Mouse (Mus musculus): ENCODE measurements at regions not wholly inside any gene's neighbourhood (a gene's known extent, or its start where the extent isn't known, plus 50 kb on each side); places are given as distances from the start of the nearest gene placed in this dataset.

DNA sequence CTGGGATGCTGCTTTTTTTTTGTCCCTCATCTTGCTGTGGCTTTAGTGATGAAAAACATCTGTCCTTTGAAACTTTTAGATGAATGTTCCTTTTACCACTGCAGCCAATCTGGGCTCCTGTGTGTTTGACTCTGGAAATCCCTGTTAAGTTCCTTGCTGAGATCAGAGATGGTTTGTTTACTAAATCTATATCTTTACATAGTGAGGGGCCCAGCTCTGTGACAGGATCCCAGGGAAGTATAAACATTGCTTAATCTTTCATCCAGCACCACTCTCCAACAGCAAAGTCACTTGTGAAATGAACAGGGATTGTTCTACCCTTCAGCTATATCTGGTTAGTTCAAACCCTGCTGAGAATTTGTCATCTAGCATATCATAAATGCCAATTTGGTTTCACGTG is 501.8 kb downstream of the Fat4 start:
- DNase-seq = no peak

DNA sequence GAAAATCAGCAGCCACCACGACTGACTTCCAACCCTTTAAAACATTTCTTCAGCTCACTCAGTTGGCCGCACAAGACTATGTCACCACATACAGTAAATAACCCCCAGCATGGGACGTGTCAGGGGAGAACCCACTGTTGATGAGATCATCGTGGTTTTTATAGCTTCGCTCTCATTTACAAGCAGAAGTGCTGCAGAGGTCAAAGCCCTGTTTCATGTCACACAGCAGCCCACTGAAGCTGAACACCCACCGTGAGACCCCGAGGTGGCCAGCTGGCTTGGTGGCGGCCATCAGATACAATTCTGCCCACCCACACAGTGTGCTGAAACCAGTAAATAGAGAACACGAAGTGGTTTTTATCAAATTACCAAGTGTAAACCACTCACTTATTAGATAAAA is 503.7 kb downstream of the Fat4 start:
- no peak for DNase-seq

- DNase-seq = no peak
Measured at GRCm38 (mm10) chr3:39392053-39392452, 505.3 kb downstream of the Fat4 start.

- DNase-seq = no peak
Measured at GRCm38 (mm10) chr3:39396672-39397071, 509.9 kb downstream of the Fat4 start.

DNA sequence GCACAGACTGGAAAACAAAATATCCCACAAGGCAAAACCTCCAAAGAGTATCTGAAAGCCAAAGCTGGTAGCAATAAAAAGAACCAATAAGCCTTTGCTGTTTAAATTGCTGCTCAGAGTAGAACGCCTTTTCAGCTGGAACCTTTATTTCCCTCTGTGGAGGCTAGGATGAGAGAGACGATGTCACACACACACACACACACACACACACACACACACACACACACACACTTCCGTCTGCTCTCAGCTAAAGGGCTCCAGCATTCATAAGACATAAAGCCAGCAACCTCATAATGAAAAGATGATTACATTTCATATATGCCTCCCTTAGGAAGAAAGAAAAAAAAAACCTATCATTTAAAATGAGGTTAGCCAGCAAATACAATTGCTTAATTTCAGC is 510.5 kb downstream of the Fat4 start:
- DNase-seq = no peak

- no peak for DNase-seq
Measured at GRCm38 (mm10) chr3:39397677-39398076, 510.9 kb downstream of the Fat4 start.

GRCm38 (mm10) chr3:39424778-39425642 is 538.3 kb downstream of the Fat4 start:
- no peak for DNase-seq

DNA sequence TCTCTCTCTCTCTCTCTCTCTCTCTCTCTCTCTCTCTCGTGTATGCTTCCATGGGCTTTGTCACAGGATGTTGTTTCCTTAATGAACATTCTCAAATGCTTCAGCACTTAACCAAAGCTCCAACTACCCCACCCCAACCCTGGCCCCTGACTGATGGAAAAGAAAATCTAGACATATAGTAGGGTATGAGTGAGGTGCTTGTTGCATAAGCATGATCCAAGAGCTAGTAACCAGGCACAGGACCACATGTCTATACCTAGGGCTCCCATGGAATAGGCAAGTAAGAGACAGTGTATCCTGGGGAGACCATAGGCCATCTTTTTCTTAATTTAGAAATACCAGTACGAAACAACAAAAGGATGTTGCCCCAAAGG is 538.9 kb downstream of the Fat4 start:
- no peak for DNase-seq

DNA sequence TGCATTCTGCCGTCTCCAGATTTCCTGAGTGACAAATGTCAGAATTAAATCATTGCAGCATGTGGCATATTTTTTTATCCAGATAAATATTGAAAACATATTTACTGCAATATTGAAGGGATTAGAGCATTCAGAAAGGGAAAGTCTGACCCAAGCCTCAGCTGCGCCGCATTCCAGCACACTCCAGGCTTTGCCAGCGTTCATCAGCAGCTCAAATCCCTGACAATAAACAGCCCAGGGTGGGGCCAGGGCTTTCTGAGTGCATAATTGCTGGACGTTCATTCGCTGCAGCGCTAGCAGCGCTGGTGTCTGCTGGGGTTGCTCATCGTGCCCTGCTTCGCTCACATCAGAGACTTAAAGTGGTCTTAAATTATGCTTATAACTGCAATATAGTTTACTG is 556.6 kb downstream of the Fat4 start:
- DNase-seq = no peak

GRCm38 (mm10) chr3:39455650-39456049 is 568.9 kb downstream of the Fat4 start:
- DNase-seq = no peak

- DNase-seq = no peak
Measured at GRCm38 (mm10) chr3:39460183-39460888, 573.6 kb downstream of the Fat4 start.

DNA sequence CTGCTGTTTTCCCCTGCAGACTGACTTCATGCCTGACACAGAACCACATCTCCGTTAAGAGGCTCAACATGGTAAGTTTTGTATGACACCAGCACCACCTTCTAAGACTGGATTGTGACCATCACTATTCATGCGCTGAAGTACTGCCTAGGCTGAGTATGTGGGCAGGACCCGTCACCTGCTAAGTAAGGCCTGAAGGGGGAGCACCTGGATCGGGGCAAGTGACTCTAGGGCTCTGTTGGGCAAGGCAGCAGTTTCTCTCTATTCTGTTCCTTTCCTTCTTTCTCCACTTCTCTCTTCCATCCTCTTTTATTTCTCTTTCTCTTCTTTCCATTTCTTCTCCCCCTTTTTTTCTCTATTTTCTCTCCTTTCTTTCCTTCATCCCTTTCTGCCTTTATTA is 574.8 kb downstream of the Fat4 start:
- DNase-seq = no peak

DNA sequence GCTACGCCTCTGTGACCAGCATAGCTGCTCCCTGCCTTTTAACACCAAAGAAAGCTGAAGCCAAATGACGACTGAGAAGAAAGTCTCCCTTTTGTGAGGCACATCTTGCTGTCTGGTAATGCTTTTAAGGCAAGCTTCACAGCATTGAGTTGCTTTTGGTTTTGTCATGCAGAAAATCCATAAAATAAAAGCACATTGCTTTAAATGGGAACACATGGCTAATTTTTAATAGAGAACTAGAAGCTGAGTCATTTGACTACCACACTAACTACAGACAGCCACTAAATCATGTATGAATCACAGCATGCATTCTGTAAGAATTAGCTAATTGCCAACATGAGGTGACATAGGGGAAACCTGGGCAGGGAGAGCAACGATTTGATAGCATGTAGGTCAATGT is 579.1 kb downstream of the Fat4 start:
- no peak for DNase-seq

DNA sequence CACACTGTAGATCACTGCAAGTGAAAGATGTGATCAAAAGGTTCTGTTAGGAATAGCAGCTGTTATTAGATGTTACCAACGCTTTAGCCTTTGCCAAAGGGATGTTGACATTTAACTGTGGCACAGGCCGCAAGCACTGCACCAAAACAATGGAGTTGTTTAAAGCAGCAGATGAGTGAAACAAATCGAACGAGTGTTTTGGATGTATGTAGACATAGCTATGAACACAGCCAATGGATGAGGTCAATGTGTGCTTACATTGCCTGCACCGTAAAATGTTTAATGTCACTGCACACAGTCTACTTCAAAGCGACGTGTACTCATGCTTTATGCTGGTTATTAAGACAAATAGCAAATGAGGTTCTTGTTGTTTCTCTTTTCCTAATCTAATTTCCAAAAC is 602.7 kb downstream of the Fat4 start:
- DNase-seq = no peak

- DNase-seq = no peak
Measured at GRCm38 (mm10) chr3:39494363-39494762, 607.6 kb downstream of the Fat4 start.

- DNase-seq = no peak
Measured at GRCm38 (mm10) chr3:39528087-39528486, 641.3 kb downstream of the Fat4 start.

- DNase-seq = no peak
Measured at GRCm38 (mm10) chr3:39537515-39537914, 650.8 kb downstream of the Fat4 start.

- DNase-seq = no peak
Measured at GRCm38 (mm10) chr3:39540530-39541118, 653.9 kb downstream of the Fat4 start.

DNA sequence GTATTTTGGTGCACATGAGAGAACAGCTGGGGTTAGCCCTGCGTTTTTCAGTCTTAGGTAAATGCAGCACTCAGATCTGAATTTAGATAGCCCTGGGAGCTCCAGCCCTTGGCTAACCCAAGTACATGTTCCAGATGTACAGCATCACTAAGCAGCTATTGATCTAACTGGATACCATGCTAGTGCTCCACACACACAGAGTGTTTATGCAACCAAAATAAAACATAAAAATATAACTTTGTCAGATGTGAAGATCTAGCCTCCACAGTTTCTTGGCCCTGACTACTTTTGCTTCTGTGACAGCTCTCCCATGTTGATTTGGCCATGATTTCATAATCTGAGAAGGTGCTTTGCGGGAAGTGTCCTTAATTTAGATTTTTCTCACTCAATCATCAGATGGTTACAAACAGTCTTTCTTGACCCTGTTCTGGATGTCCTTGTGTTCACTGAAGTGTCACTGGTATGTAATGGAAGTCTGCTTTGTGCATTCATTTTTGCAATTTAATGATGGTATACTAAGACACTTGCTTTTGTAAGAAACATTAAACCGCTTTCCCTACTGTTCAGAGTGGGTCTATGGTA is 672.8 kb downstream of the Fat4 start:
- no peak for DNase-seq

DNA sequence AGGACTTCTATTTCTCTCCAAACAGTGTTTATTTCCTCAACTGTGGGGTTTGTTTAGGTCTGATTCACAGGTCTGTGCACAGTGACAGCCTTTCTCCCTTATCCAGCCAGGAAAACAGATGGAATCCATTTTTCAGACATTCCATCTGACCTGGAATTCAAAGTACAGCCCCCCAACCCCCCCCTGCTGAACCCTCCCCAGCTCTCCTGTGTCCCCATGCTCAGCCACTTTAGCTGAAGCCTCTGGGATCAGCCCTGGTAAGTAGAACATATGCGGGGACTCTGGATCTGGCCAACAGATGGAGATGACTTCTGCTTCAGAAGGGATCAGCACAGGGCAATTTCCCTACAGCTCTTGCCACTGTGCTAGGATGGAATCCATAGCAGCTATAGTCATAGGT is 674.2 kb downstream of the Fat4 start:
- DNase-seq = no peak

DNA sequence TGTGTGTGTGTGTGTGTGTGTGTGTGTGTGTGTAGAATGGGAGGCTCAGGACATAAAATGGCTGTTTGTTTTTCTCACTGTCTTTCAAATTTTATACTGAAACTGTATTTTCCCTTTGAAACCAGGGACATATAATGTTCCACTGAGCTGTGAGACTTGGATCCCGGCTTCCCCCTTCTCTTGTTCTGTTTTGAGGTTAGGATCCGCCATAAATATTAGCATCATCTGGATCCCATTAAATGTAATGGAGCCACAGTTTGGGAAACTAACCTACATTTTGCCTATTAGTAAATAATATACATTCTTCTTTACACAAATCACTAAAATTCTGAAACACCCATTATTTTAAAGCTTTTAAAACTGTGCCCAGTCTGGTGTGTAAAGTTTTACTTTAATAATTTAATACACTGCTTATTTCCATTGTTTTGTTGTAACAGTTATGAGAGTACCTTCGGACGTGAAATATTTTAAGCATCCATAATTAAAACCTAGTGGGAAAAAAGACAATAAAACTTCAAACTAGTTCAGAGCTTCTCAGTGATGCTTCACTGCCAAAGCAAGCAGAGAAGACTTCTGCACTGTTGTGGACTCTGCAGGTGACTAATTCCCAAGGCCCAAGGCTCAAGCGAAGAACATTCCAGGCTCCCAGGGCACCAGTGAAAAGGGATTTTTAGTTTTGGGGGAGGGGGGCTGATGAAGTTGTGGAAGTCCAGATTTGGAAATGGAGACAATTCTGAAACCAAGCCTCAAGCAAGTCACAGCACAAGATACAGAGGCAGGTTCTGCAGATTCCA is 684.9 kb downstream of the Fat4 start:
- DNase-seq = no peak

- no peak for DNase-seq
Measured at GRCm38 (mm10) chr3:39575200-39575599, 688.5 kb downstream of the Fat4 start.

GRCm38 (mm10) chr3:39591312-39591711 is 704.6 kb downstream of the Fat4 start:
- no peak for DNase-seq

Data from cerebellum, adult 9-10 months (tissue).